Mouse (Mus musculus): ENCODE measurements around the gene Arhgef3. TPM values are rescaled to one million over a fixed set of nuclear protein-coding genes. Genes with fewer than 3 reads are reported as not detected.

Gene Arhgef3
- total and polyA plus RNA-seq, 3 experiments, result 11.1 to 27.8 (median 23.0) TPM

- 33% methylated on average over 1 of the region's 1 CpGs for WGBS
- intact Hi-C loops (cut with DNase I), result no loop called here
- no peak for DNase-seq
These were observed 16.8 kb downstream of the Arhgef3 start for GRCm38 (mm10) chr14:27131521-27131920.

GRCm38 (mm10) chr14:27138891-27139290 is 24.2 kb downstream of the Arhgef3 start:
- no peaks in the 10 kb centered on the region for H3K36me3 ChIP-seq (ENCODE audit: control insufficient read depth, insufficient read depth, low read length)
- no peaks in the 10 kb centered on the region for H3K4me1 ChIP-seq (ENCODE audit: control insufficient read depth, insufficient read depth, low read length)
- no peaks in the 10 kb centered on the region for H3K27me3 ChIP-seq (ENCODE audit: control insufficient read depth, insufficient read depth, low read length)
- H3K4me3 ChIP-seq, result no peak overlapping the region
- no peaks in the 10 kb centered on the region for H3K79me2 ChIP-seq (replicated peaks; ENCODE audit: control insufficient read depth, insufficient read depth, low read length)
- no peak overlapping the region for H3K27ac ChIP-seq
- 92% methylated on average over 9 of the region's 9 CpGs for WGBS
- no peak overlapping the region for H3K9ac ChIP-seq (ENCODE audit: low read depth, low read length)
- TF ChIP-seq POLR2A (IDR thresholded peaks at IDR 0.05; ENCODE audit: insufficient read depth, low read depth, low read length), result no peak
- DNase-seq, result no peak
- intact Hi-C loops (cut with DNase I), result no loop called here

More at GRCm38 (mm10) chr14:27131521-27131920, 16.8 kb downstream of the Arhgef3 start:
- Histone ChIP-seq H3K9ac (ENCODE audit: low read depth, low read length) (no peak overlapping the region), H3K27me3 (ENCODE audit: control insufficient read depth, insufficient read depth, low read length) (no peaks in the 10 kb centered on the region), H3K27ac (no peak overlapping the region), H3K36me3 (ENCODE audit: control insufficient read depth, insufficient read depth, low read length) (no peaks in the 10 kb centered on the region), H3K4me1 (ENCODE audit: control insufficient read depth, insufficient read depth, low read length) (no peaks in the 10 kb centered on the region; the same call in 1 of the 2 replicates), H3K4me3 (no peak overlapping the region), H3K79me2 (replicated peaks; ENCODE audit: control insufficient read depth, insufficient read depth, low read length) (peaks cover 2% of the 10 kb centered on the region)
- TF ChIP-seq CTCF (IDR thresholded peaks at IDR 0.05), result no peak
- TF ChIP-seq EP300 (IDR thresholded peaks at IDR 0.05; ENCODE audit: insufficient read depth, low read depth, low read length), result no peak
- no peak for TF ChIP-seq POLR2A (IDR thresholded peaks at IDR 0.05; ENCODE audit: insufficient read depth, low read depth, low read length)

DNA sequence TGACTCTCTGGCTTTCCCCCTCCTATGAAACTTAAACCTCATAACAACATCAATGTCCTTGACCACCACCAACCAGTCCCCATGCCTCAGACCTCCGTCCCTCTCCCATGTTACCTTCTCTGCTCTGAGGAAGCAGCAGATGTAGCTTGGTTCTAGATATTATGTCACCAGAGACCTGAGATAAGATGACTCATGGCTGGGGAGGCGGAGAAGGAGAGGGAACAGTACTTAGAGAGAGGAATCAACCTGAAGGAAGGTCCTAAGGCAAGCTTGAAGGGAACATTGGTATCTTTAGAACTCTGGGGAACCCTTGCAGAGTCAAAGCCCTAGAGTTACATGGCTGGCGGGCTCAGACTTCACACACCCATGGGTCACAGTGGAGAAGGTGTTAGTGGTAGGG is 25.3 kb downstream of the Arhgef3 start:
- no peaks in the 10 kb centered on the region for H3K27me3 ChIP-seq (ENCODE audit: control insufficient read depth, insufficient read depth, low read length)
- 77% methylated on average over 3 of the region's 3 CpGs for WGBS
- no peak for DNase-seq
- TF ChIP-seq POLR2A (IDR thresholded peaks at IDR 0.05; ENCODE audit: insufficient read depth, low read depth, low read length) (no peak), CTCF (IDR thresholded peaks at IDR 0.05) (no peak), EP300 (IDR thresholded peaks at IDR 0.05; ENCODE audit: insufficient read depth, low read depth, low read length) (no peak)
- intact Hi-C loops (cut with DNase I), result no loop called here
- H3K9ac ChIP-seq (ENCODE audit: low read depth, low read length), result no peak overlapping the region
- H3K27ac ChIP-seq, result no peak overlapping the region
- no peaks in the 10 kb centered on the region for H3K79me2 ChIP-seq (replicated peaks; ENCODE audit: control insufficient read depth, insufficient read depth, low read length)
- no peaks in the 10 kb centered on the region for H3K36me3 ChIP-seq (ENCODE audit: control insufficient read depth, insufficient read depth, low read length)
- no peak overlapping the region for H3K4me3 ChIP-seq
- peaks cover 2% of the 10 kb centered on the region; the same call in 1 of the 2 replicates for H3K4me1 ChIP-seq (ENCODE audit: control insufficient read depth, insufficient read depth, low read length)

DNA sequence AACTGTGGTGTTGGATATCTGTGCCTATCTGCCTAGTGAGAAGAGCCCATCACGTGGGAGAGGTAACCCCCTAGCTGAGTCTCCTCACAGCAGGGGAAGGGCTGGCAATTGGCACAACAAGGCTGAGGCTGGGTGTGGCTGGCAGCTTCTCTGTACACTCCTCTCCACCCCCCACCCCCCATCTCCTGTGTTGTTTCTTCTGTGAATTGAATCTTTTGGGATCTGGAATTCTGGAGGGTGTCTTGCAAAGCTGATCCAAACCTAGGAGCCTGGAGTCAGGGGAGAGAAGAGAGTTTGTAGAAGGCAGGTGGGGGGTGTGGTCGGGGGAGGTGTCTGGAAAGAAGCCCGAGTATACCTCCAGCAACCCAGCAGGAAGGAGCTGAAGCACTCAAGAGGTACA is 26.8 kb downstream of the Arhgef3 start:
- 40% methylated on average over 3 of the region's 3 CpGs for WGBS
- H3K9ac ChIP-seq (ENCODE audit: low read depth, low read length), result no peak overlapping the region

GRCm38 (mm10) chr14:27142680-27143079 is 28.0 kb downstream of the Arhgef3 start:
- peaks cover 6% of the 10 kb centered on the region for H3K4me1 ChIP-seq (ENCODE audit: control insufficient read depth, insufficient read depth, low read length)
- H3K27ac ChIP-seq, result no peak overlapping the region
- no peak for TF ChIP-seq CTCF (IDR thresholded peaks at IDR 0.05)
- TF ChIP-seq POLR2A (IDR thresholded peaks at IDR 0.05; ENCODE audit: insufficient read depth, low read depth, low read length), result no peak
- no peak for TF ChIP-seq EP300 (IDR thresholded peaks at IDR 0.05; ENCODE audit: insufficient read depth, low read depth, low read length)
- 86% methylated on average over 5 of the region's 5 CpGs for WGBS
- H3K36me3 ChIP-seq (ENCODE audit: control insufficient read depth, insufficient read depth, low read length), result no peaks in the 10 kb centered on the region
- no peak for DNase-seq
- intact Hi-C loops (cut with DNase I), result no loop called here
- H3K4me3 ChIP-seq, result no peak overlapping the region
- H3K9ac ChIP-seq (ENCODE audit: low read depth, low read length), result no peak overlapping the region
- no peaks in the 10 kb centered on the region for H3K27me3 ChIP-seq (ENCODE audit: control insufficient read depth, insufficient read depth, low read length)
- H3K79me2 ChIP-seq (replicated peaks; ENCODE audit: control insufficient read depth, insufficient read depth, low read length), result no peaks in the 10 kb centered on the region

More for the DNA sequence above, 26.8 kb downstream of the Arhgef3 start:
- H3K79me2 ChIP-seq (replicated peaks; ENCODE audit: control insufficient read depth, insufficient read depth, low read length), result no peaks in the 10 kb centered on the region
- H3K4me1 ChIP-seq (ENCODE audit: control insufficient read depth, insufficient read depth, low read length), result peaks cover 2% of the 10 kb centered on the region; the same call in 1 of the 2 replicates
- no peak for DNase-seq
- H3K4me3 ChIP-seq, result no peak overlapping the region
- no peaks in the 10 kb centered on the region for H3K27me3 ChIP-seq (ENCODE audit: control insufficient read depth, insufficient read depth, low read length)
- intact Hi-C loops (cut with DNase I), result no loop called here
- TF ChIP-seq POLR2A (IDR thresholded peaks at IDR 0.05; ENCODE audit: insufficient read depth, low read depth, low read length) (no peak), EP300 (IDR thresholded peaks at IDR 0.05; ENCODE audit: insufficient read depth, low read depth, low read length) (no peak), CTCF (IDR thresholded peaks at IDR 0.05) (no peak)
- no peaks in the 10 kb centered on the region for H3K36me3 ChIP-seq (ENCODE audit: control insufficient read depth, insufficient read depth, low read length)
- no peak overlapping the region for H3K27ac ChIP-seq

- Histone ChIP-seq H3K4me1 (ENCODE audit: control insufficient read depth, insufficient read depth, low read length) (peaks cover 9% of the 10 kb centered on the region), H3K36me3 (ENCODE audit: control insufficient read depth, insufficient read depth, low read length) (no peaks in the 10 kb centered on the region), H3K79me2 (replicated peaks; ENCODE audit: control insufficient read depth, insufficient read depth, low read length) (no peaks in the 10 kb centered on the region), H3K27ac (peak overlapping the region; percentile 28), H3K27me3 (ENCODE audit: control insufficient read depth, insufficient read depth, low read length) (no peaks in the 10 kb centered on the region), H3K9ac (ENCODE audit: low read depth, low read length) (no peak overlapping the region), H3K4me3 (no peak overlapping the region)
- intact Hi-C loops (cut with DNase I), result no loop called here
- WGBS, result 50% methylated on average over 8 of the region's 8 CpGs
- TF ChIP-seq EP300 (IDR thresholded peaks at IDR 0.05; ENCODE audit: insufficient read depth, low read depth, low read length) (0 out of 2 replicates have a peak, but pooled peaks have one; percentile 34), POLR2A (IDR thresholded peaks at IDR 0.05; ENCODE audit: insufficient read depth, low read depth, low read length) (no peak)
- DNase-seq, result peak; percentile 54 to 63
These were observed 30.7 kb downstream of the Arhgef3 start for GRCm38 (mm10) chr14:27145171-27146045.

Measured in heart, adult 2 months (tissue).